Mouse (Mus musculus) natural killer cell, adult 2 months (primary cell): ENCODE results near the gene Dad1.
"Not testable (repeated sequence)": the region's sequence is repeated elsewhere in the genome, so short reads cannot be mapped to it uniquely, and the experiment has no call there.

Experiments used
- DNase-seq, 2 experiments: peaks; one replicate each; pipeline ENCODE4 v3.0.0; 2022; ENCODE audit warnings: low spot score in 2 of 2

Dad1 gene

GRCm38 (mm10) chr14:54249326-54249725 lies 4.6 kb downstream of the Dad1 start:
- DNase-seq = no peak

- DNase-seq = no peak
These were observed 7.7 kb downstream of the Dad1 start for GRCm38 (mm10) chr14:54246232-54246631.

GRCm38 (mm10) chr14:54244183-54244582 lies 9.7 kb downstream of the Dad1 start:
- DNase-seq = no peak

- no peak for DNase-seq
These were observed 13.4 kb downstream of the Dad1 start for GRCm38 (mm10) chr14:54240542-54240941.

DNA sequence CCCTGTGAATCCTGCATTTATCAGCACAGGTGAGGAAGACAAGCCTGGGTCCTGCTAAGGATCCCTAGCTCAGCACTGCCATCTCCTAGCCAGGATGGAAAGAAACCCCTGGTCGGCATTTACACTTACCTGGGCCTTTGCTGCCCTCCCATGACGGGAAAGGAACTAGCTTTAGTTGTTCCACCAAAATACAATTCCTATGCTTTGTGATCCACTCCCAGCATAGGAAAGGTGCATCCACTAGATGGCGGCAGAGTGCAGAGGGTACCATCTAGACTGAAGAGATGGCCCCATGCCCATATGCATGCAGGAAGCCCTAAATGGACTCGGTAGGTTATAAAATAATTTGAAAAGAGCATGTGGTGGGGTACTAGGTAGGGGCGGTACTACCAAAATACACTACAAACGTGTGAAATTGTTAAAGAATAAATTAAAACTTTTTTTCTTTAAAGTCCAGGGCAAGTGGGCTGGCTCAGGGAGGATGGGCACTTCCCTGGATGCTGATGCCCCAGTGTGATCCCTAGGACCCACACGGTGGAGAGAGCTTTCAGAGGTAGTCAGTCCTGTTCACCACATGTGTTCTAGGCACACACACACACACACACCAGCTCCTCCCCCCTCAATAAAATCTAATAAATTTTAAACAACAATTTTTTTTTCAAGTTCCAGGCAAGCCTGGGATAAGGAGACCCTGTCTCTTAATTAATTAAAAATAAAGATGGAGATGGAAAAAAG lies 14.7 kb downstream of the Dad1 start:
- peak; percentile 78 to 88 for DNase-seq

DNA sequence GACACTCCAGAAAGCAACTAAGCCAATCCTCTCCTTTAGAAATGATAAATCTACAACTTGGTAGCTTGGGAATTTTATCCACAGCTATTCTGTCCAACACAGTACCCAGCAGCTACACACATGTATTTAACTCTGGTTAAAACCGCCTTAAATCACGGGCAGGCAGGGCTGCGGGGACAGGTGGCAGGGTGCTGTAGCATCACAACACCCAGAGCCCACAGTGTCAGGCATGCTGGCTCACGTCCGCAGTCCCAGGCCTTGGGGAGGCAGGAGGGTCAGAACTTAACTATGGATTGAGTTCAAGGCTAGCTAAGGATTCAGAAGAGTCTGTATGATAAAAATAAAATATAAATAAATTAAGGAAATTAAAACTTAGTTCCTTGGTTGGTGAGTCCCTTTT lies 17.0 kb downstream of the Dad1 start:
- DNase-seq = no peak

DNA sequence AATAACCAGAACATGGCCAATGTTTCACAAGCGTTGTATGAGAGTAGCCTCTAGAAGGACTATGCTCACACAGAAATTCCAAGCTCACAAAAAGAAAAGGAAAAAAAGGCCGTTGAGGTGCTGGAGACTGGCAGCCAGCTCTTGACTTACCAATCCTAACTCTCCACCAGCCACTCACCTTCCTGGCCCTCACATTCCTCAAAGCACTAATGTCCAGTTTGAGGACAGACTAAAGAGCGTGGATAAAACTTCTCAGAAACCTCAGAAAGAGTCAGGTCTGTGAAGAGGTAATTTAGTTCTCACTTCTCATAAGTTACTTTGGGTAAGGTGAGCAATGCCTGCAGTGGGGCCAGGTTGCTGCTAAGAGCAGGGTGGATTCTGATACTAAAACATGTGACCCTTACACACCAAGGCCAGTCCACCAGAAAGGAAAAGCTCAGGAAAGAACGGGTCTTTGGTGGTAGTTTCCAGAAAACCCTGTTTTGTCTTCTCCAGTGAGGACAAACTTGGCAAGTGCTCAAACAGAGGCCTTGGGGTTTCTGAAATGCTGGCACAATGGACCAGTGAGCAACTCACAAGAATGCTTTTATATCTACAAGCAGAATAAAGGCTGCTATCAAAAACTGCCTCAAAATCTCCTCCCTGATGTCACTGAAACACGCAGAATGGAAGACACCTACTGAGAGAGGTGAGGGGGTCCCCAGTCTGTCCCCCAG lies 17.9 kb downstream of the Dad1 start:
- DNase-seq = no peak

DNA sequence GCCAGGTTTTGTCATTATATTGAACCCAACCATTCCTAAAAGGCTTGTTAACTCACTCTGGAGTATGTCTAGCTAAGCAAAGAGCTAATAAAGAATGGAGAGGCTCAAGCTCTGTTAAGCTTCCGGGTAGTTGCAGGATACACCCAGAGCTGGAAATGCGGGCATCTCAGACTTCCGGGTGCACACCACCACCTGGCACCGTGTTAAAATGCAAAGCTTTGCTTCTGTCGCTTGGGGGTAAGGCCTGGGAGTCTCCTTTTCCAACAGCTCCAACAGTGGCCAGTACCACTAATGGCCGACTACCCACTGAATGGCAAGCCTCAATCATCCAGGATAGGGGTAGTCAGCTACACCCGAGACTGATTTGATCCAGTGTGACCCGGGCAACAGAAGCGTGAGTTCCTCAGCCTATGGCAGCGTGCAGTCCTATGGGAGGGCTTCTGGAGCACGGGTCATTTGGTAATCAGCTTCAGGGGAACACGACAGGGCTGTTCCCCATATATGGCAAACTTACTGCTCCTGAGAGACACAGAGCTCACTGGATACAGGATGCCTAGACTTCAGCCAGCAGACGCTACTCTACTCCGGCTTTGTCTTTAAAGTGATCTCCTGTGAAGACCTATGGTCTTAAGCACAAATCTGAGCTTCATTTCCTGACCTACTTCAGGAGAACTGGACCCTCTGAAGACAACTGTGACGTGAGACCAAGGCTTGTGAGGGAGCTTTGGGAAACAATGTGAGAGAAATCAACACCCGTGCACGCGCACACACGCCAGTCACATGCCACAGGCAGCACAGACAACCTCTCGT lies 19.5 kb downstream of the Dad1 start:
- DNase-seq = no peak

DNA sequence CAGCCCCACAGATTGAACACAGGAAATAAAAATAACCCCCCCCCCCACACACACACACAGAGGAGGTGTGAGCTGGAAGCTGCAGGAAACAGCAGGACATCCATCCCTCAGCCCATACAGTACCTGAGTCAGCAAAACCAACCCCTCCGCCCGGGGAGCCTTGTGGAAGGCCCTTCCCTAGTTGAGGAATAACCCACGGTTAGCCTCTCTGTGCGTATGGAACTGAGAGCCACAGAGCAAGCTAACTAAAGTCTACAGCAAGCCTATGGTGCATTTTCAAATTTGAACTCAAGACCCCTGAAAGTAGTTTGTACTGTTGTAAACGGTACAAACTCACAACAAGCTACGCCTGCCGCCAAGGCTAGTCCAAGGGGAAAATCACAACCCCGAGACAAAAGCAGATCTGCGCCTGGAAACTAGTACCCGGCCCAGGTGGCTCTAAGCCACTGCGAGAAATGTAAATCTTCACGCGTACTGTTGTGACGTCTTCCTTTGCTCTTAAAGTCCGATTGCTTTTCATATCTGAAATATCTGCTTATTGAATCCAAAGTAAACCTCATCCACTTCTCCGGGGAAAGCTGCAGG lies 20.3 kb downstream of the Dad1 start:
- DNase-seq = no peak

GRCm38 (mm10) chr14:54232811-54233558 lies 20.9 kb downstream of the Dad1 start:
- DNase-seq = peak; percentile 82 to 88

- no peak for DNase-seq
These were observed 21.8 kb downstream of the Dad1 start for GRCm38 (mm10) chr14:54232143-54232542.

DNA sequence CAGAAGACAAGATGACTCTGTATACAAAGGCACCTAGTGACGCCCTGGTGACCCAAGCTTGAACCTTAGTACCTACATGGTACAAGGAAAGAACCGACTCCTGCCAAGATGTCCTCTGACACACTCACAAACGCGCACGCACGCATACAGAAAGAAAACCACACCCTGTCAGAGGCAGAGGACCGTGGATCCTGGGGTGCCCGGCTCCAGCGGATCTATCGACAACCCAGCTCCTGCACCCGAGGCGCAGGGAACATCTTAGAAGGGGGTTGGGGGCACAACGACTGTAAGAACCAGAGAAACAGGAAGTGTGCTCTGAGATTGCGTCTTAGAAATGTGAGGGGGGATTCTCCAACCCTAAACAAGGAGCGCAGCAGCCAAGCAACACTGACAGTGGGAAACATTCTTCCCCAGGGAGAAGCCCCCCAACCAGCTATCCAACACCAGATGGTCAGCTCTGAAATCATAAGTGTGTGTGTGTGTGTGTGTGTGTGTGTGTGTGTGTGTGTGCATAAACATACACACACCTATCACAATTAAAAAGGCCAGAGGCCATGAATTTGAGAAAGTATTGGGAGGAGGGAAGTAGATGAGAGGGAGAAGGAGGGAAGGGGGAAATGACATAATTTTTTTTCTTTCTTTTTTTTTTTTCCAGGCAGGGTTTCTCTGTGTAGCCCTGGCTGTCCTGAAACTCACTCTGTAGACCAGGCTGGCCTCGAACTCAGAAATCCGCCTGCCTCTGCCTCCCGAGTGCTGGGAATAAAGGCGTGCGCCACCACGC lies 22.5 kb downstream of the Dad1 start:
- peak in 1 of 2 experiments; percentile 77 for DNase-seq

DNA sequence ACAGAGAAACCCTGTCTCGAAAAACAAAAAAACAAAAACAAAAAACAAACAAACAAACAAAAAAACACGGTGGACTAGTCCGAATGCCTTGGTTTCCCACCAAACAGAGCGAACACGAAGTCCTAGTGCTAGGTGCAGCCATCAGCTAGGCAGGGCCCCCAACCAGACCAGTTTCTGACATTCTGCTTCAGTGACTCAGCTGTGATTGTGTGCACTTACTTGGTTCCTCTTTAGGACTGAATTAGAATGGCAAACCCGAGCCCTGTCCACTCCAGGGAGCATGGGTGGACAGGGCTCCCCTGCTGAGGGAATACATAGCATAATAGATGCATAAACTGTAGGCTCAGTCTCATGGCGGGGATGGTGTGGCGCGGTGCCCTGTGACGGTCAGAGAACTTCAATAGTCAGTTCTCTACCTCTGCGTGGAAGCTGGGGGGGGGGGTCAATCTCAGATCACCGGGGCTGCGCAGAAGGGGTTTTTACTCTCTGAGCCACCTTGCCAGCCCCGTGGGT lies 23.2 kb downstream of the Dad1 start:
- DNase-seq = peak in 1 of 2 experiments; percentile 48

DNA sequence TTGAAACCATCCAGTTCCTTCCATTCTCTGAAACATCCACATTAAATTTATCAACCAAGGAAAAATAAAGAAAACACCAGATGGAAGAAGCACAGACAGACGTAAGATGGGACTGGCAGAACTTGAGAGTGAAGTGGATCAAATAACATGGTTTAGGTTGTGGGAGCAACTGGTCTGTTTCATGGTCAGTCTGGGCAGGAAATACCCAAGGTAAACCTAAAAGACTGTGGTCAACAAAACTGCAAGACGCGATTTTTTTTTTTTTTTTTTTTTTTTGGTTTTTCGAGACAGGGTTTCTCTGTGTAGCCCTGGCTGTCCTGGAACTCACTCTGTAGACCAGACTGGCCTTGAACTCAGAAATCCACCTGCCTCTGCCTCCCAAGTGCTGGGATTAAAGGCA lies 24.1 kb downstream of the Dad1 start:
- not testable (repeated sequence) for DNase-seq

DNA sequence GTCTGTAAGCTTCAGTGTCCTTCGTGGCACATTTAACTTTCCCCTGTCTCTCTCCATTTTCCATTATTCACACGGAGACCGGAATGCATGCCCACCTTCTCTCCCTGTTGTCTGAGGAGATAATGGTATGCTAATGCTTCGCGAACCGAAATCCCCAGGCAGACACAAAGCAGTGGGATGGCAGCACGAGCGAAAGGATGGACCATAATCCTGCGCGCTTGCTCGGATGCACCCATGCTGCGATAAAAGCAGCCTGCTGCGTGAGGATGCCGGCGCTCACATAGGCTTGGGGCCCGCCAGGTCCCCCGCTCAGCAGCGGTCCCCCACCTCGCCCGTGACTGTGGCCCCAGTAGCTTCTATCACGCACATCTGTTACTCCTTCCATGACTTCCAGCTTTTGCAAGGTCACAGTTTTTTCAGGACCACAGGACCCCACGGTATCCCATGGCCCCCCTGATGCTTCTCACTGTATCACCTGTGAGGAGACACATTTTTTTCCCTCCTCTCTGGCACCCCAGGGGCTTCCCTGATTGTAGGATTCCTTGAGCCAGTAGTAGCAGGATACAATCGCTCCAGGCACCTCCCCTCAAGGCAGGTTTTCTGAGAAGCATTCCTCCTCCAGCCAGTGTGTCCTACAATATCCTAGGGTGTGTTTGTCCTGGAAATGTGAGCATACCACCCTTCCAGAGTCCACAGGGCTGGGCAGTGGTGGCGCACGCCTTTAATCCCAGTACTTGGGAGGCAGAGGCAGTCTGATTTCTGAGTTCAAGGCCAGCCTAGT lies 24.8 kb downstream of the Dad1 start:
- no peak for DNase-seq

DNA sequence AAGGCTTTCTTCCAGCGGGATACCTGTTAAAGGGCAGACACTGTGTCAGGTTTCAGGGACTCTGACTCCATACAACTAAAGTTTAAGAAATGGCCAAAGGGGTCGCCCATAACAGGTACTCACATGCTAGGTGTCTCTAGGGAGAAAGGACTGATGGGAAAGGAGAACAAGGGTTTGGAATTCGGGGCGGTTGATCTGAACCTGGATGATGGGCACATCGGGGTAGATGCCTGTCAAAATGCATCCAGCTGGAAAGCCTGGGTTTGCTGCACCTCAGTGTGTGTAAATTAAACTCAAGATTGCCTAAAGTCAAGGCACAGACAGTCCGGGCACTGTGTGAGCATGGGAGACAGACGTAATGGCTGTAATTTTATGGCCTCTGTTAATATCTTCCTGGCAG lies 25.4 kb downstream of the Dad1 start:
- no peak for DNase-seq

- DNase-seq = peak; percentile 86 to 88
These were observed 25.9 kb downstream of the Dad1 start for GRCm38 (mm10) chr14:54227911-54228451.

GRCm38 (mm10) chr14:54226911-54227811 lies 26.7 kb downstream of the Dad1 start:
- peak; percentile 96 to 100 for DNase-seq
